Mouse (Mus musculus) urinary bladder, adult 2 months (tissue): ENCODE results near the gene Itpkc. TPM values are rescaled to one million over a fixed set of nuclear protein-coding genes. Genes with fewer than 3 reads are reported as not detected.

Experiments used
- DNase-seq: peaks from one replicate; pipeline ENCODE4 v3.0.0; 2022; ENCODE audit warnings: low spot score
- polyA plus RNA-seq: library from polyadenylated mRNA; depleted of rRNA; stranded (reverse); fragments of >200 nt; gene quantifications from 2 replicates; pipeline ENCODE4 v1.2.3, GENCODE M21; 2012

The Itpkc gene
- polyA plus RNA-seq, 1 experiment, result 9.9 TPM

DNA sequence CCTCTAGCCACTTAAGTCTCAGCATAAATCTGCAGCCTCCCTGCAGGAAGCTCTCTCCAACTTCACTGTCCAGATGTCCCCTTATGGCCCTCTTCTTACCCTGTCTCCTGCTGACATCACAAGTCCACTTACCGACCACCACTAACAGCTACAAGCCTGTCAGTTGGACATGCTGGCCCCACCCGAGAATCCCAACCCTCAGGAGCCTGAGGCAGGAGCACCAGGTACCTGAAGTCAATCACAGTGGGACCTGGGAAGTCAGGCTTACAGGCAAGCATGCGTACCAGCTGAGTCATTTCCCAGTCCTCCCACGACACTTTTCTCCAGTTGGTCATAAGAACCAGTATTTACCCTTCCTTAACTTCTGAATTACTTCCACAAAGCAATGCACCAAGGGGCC lies 34.7 kb downstream of the Itpkc start:
- DNase-seq, result no peak

DNA sequence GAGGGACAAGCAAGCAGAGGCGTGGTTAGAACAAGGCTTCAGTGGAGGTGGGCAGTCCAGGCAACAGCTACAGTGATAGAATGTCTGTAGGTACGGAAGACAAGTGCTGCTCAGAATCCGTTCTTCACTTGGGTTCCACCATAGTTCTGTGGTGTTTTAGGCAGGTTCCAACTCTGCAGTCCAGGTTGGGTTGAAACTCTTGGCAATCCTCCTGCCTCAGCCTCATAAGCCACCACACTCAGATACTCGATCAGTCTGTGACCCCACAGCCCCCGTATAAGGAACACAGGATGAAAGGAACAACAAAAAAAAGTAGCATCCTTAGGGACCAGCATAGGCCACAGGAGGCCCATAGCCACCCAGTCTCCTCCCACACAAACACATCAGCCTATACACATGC lies 36.0 kb downstream of the Itpkc start:
- DNase-seq, result no peak

DNA sequence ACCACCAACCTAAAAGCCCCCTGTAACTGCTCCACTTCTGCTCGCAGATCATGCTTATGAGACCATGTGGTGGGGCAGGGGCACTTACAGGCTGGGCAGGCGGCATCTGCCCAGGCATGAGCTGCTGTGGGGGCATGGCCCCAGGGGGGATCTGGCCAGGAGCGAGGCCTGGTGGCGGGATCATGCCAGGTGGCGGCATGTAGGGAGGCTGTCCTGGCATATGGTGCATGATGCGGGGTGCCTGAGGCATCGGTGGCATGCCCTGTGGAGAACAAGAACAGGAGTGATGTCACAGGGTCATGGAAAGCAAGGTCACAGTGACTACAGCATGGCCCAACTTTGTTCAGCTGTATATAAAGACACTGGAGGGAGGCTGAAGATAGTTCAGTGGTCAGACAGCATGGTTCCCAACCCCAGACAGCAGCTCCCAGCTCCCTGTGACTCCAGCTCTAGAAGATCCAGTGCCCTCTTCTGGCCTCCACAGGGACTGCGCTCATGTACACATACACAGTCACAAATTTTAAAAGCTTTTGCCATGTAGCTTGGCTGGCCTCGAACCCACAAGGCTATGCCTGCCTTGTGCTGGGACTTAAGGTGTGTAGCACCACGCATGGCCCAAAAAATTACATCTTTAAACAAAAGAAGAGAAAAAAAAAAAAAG lies 39.1 kb downstream of the Itpkc start:
- no peak for DNase-seq

GRCm38 (mm10) chr7:27185986-27186385 lies 42.5 kb downstream of the Itpkc start:
- no peak for DNase-seq

- DNase-seq, result no peak
These were observed 43.5 kb downstream of the Itpkc start for GRCm38 (mm10) chr7:27184964-27185363.

DNA sequence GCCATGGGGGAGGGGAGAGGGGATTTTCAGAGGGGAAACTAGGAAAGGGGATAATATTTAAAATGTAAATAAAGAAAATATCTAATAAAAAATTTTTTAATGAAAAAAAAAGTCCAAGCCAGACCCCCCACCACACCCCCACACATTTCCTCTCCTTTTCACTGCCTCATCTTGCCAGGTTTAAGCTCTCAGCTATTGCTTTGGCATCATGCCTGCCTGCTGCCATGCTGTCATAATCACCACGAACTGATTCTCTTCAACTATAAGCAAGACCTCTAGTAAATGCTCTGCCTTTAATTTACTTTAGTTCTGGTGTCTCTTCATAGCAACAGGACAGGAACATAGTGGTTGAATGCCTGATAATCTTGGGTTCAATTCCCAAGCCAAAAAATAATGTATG lies 46.0 kb downstream of the Itpkc start:
- DNase-seq, result no peak

GRCm38 (mm10) chr7:27180837-27181695 lies 47.4 kb downstream of the Itpkc start, which contains the start of the genes Gm21983 and Mia:
Gene Gm21983, minus strand, starts transcription at chr7:27181086.
Gene Mia, minus strand, starts transcription at chr7:27181157.
- DNase-seq, result no peak

DNA sequence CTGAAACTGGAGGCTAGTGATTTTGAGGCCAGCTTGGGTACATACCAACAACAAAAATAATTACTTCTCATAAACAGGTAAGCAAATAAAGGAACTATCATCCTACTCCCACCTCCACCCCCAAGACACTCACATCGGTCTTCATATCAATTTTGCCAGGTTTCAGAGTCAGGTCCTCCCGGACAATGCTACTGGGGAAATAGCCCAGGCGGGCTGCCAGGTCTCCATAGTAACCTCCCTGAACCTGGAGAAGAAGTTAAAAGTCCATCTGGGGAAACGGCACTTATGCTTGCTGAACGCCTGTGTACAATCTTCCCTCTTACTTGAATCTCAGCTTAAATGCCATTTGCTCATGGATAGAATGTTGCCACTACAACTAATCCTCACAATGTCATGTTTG lies 48.4 kb downstream of the Itpkc start:
- no peak for DNase-seq

GRCm38 (mm10) chr7:27179217-27179918 lies 49.1 kb downstream of the Itpkc start:
- no peak for DNase-seq

GRCm38 (mm10) chr7:27178324-27179216 lies 49.9 kb downstream of the Itpkc start, which contains the start of gene Rab4b:
Gene Rab4b, minus strand, starts transcription at chr7:27178896.
- DNase-seq, result peak; percentile 86

GRCm38 (mm10) chr7:27177942-27178323 lies 50.5 kb downstream of the Itpkc start:
- no peak for DNase-seq

DNA sequence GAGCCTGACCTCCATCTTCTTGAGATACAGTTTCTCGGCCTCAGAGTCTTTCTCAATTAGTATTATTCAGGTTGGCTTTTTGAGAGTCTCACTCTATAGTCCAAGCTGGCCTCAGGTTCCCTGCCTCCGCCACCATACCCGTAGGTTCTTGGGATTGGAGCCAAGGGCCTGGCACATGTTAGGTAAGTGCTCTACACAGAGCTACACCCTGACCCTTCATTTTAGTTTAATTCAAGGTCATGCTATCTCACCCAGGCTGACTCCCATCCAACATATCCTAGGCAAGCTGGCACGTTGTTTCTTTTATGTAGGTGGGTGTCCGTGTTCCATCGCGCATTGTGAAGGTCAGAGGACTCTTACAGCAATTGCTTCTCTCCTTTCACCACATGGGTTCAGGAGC lies 53.6 kb downstream of the Itpkc start:
- DNase-seq, result no peak

DNA sequence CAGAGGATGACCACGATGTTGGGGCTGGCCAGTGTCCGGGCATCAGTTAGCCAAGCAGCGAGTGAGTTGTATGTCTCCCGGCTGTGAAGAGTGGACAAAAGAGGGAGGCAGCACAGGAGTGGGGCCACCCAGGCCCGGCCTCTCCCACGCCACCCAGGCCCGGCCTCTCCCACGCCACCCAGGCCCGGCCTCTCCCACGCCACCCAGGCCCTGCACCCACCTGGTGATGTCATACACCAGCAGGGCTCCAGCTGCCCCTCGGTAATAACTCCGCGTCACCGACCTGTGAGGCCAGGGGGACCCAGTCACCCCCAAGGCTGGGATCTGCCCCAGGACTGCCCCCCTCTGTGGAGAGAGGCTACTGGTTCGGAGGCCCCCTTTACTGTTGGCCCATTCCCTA lies 54.0 kb downstream of the Itpkc start:
- no peak for DNase-seq

- DNase-seq, result no peak
These were observed 57.5 kb downstream of the Itpkc start for GRCm38 (mm10) chr7:27170981-27171380.

DNA sequence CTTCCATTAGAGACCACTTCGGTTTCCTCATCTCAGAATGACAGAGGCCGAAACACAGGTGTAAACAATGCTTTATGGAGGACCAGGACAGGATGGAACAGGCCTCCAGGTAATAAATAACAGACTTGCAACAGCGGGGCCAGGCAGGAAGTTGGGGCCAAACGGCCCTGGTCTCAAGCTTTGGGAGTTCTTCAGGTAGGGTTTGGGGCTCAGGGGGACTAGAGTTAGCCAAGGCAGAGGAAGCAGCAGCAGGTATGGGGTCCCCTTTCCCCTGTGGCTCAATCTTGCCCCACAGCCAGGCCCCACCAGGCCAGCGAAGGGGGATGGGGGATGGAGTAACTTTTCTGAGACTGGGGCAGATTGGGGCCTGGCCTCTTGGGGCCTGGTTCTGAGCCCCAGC lies 60.1 kb downstream of the Itpkc start:
- DNase-seq, result no peak

- no peak for DNase-seq
These were observed 60.9 kb downstream of the Itpkc start for GRCm38 (mm10) chr7:27167475-27168094.

DNA sequence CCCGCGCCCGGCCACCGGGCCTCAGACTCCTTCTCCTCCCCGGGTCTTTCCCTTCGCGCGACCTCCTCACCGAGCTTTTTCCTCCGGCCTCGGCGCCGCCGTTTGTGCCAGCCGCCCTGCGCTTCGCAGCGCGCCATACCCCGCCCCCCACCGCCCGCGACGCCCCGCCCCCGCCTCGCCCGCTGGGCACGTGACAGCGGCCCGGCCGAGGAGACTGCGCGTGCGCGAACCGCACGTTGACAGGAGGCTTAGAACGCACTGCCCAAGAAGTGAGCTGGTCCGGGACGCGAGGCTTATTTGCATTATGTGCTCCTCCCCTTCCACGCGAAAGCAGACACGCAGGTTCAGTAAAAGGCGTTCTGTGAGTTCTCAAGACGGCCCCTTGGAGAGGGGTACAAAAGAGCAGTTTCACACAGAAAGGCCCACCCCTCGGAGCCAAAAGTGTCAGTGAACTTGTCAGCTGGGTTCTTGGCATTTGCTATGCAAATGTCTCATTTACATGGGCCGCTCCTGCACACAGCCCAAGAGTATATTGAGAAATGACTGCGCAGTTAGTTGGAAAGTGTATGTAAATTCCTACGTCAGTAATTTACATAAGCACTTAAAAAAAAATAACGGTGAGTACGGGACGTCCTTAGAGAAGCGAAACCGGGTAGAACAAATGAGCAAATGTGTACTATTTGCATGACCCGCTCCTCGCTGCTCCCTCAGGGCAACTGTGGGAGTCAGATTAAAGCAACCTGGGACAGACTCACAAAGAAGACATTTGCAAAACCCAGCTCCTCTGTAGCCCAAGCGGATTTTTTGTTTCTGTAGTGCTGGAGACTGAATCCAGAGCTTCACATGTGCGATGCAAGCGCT lies 61.6 kb downstream of the Itpkc start, which contains the start of gene Egln2:
TSS of gene Egln2 (minus strand) at position 189 of the 861 bp plus-strand sequence.
- peak; percentile 93 for DNase-seq

DNA sequence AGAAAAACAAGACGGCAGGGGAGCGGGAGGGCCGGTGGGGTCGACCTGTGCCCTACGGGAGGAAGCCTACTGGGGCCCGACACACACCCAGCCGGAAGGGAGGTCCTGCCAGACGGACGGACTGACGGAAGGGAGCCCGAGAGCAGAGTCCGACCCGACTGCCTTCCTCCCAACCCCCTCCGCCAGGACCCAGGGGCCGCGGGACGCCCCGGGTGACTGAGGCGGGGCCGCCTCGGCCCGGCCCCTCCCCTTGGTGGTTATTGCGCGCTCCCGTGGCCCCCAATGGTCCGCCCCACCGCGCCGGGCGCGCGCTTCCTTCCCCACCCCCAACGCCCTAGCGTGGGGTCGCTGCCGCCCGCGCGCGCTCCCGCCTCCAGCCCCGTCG lies 62.2 kb downstream of the Itpkc start:
- peak; percentile 86 for DNase-seq

DNA sequence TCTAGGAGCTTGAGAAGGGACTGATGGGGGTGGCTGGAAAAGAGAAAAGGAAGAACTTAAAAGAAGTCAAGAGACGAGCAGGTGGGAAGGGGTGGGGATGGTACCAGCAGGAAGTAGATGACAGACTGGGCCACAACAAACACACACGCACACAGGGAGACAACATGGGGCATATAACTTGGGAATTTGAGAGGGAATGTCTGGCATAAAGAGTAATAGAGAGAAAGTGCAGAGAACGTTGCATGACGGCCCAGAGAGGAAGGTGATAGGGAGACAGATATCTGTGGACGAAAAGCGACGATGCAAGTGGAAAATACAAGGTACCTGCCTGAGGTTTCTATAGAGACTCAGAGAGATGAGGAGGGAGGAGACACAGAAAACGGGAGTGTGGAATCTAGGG lies 62.8 kb downstream of the Itpkc start:
- no peak for DNase-seq
